Mouse (Mus musculus): Measurements from ENCODE around the gene Ms4a15.

- TF ChIP-seq CTCF (IDR thresholded peaks at IDR 0.05; ENCODE audit: low read depth) (no peak), EP300 (IDR thresholded peaks at IDR 0.05; ENCODE audit: low read depth) (no peak)
Measured at GRCm38 (mm10) chr19:10970457-10970856, 22.6 kb downstream of the Ms4a15 start.

All from liver, embryonic 14.5 days (tissue).